Mouse (Mus musculus) ES-Bruce4 (cell line): ENCODE results near the gene Ilkap. TPM values are rescaled to one million over a fixed set of nuclear protein-coding genes. Genes with fewer than 3 reads are reported as not detected.

Experiments used
- H3K27ac ChIP-seq: 2 replicates; pipeline ENCODE4 v1.5.1; 2012; ENCODE audit warnings: low read length, inconsistent platforms; ENCODE audit not compliant: insufficient read depth
- H3K27me3 ChIP-seq: 2 replicates; pipeline ENCODE4 v1.6.1; 2012; ENCODE audit warnings: mild to moderate bottlenecking, low read length, inconsistent platforms; ENCODE audit not compliant: control insufficient read depth, poor library complexity, insufficient read depth, severe bottlenecking
- H3K36me3 ChIP-seq: 2 replicates; pipeline ENCODE4 v1.6.1; 2012; ENCODE audit warnings: inconsistent platforms, mild to moderate bottlenecking, low read length, moderate library complexity; ENCODE audit not compliant: control insufficient read depth, poor library complexity, insufficient read depth, severe bottlenecking
- H3K4me1 ChIP-seq: one replicate; pipeline ENCODE4 v1.8.1; 2011; ENCODE audit warnings: low read length; ENCODE audit not compliant: control insufficient read depth, insufficient read depth
- H3K4me3 ChIP-seq: 2 replicates; pipeline ENCODE4 v1.5.1; 2011; ENCODE audit warnings: low read depth, mild to moderate bottlenecking, low read length
- H3K9ac ChIP-seq: 2 replicates; pipeline ENCODE4 v1.6.1; 2012; ENCODE audit warnings: low read depth, mild to moderate bottlenecking, inconsistent platforms; ENCODE audit not compliant: poor library complexity, severe bottlenecking
- H3K9me3 ChIP-seq: replicated peaks from 2 replicates; pipeline ENCODE4 v1.6.1; 2012; ENCODE audit warnings: mild to moderate bottlenecking, low read length, inconsistent platforms; ENCODE audit not compliant: control insufficient read depth, poor library complexity, insufficient read depth, severe bottlenecking
- CTCF ChIP-seq: IDR thresholded peaks from one replicate; pipeline ENCODE4 v1.8.1; 2011; ENCODE audit warnings: low read depth, low read length
- EP300 ChIP-seq: IDR thresholded peaks from 2 replicates; pipeline ENCODE4 v1.6.1; 2011; ENCODE audit warnings: low read depth, low read length; ENCODE audit not compliant: insufficient read depth
- POLR2A ChIP-seq: IDR thresholded peaks from one replicate; pipeline ENCODE4 v1.8.1; 2011; ENCODE audit warnings: low read length; ENCODE audit not compliant: insufficient read depth
- polyA plus RNA-seq: library from polyadenylated mRNA; stranded (reverse); fragments of >200 nt; gene quantifications from 2 replicates; pipeline ENCODE4 v1.2.4, GENCODE M21; 2011; ENCODE audit warnings: low read depth; ENCODE audit not compliant: missing spikeins, insufficient read depth, insufficient read length

The Ilkap gene
- polyA plus RNA-seq, 1 experiment: 72.1 TPM

DNA sequence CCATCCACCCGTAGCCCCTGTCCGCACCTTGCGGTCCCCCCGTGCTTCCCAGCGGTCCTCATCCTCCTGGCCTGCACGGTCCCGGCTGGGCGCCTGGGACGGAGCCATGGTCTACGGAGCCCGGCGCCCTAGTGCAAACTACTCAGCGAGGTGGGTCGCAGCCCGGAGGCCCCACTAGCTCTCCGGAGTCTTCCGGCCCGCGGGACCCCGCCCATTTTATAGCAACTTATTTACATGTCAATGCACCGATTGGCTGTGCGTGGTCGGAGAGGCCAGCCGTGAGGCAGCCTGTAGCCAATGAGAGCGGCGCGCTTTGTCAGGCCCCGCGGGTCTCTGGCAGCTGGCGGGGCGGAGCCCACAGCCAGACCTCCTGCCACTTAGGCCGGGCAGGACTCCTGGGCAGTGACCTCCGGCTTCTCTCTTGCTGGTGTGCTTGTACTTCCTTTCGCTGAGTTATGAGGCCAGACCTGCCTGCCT lies 14.5 kb upstream of the Ilkap start:
- peak overlapping the region; percentile 54 for H3K27ac ChIP-seq
- H3K9ac ChIP-seq: peak overlapping the region; percentile 67

GRCm38 (mm10) chr1:91412286-91413029 lies 13.8 kb upstream of the Ilkap start:
- H3K27ac ChIP-seq: no peak overlapping the region
- H3K27me3 ChIP-seq: no peaks in the 10 kb centered on the region
- H3K4me1 ChIP-seq: no peaks in the 10 kb centered on the region
- TF ChIP-seq POLR2A (no peak), EP300 (no peak), CTCF (no peak)
- H3K9me3 ChIP-seq: no peaks in the 10 kb centered on the region
- H3K36me3 ChIP-seq: no peaks in the 10 kb centered on the region
- H3K4me3 ChIP-seq: peak overlapping the region; percentile 75
- peak overlapping the region; percentile 67 for H3K9ac ChIP-seq

More for the DNA sequence above, 14.5 kb upstream of the Ilkap start:
- Histone ChIP-seq H3K27me3 (no peaks in the 10 kb centered on the region), H3K36me3 (no peaks in the 10 kb centered on the region), H3K4me3 (peak overlapping the region; percentile 80), H3K4me1 (no peaks in the 10 kb centered on the region), H3K9me3 (no peaks in the 10 kb centered on the region)
- TF ChIP-seq POLR2A: peak; percentile 51
- no peak for TF ChIP-seq CTCF
- peak; percentile 76 for TF ChIP-seq EP300

DNA sequence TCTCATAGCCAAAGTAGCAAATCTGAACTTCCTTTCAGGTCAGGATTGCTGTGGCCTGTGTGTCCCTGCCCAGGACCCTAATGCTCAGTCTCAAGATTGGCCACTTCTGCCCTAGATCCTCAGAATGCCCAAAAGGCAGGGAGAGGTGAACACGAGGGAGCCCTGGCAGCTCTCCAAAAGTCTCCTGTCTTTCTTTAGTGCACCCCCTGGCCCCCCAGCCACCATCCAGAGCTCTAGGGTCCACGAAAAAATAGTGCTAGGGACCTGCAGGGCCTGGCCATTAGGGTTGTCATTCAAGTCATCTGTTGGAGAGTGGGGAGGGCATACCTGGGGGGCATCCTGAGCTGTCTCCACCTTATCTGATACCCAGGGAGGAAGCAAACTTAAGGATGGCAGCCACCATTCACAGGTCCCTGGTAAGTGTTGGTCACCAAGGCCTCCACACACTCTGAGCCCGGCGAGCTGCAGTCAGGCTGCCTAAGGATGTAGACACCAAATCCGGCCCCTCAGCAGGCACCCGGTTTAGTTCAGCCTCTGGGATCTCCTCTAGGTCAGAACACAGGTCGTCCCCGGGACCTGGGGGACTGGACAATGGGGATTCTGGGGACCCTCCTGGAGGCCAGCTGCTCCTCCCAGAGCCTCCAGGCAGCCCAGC lies 13.1 kb upstream of the Ilkap start:
- Histone ChIP-seq H3K27me3 (no peaks in the 10 kb centered on the region), H3K4me1 (no peaks in the 10 kb centered on the region), H3K4me3 (peak overlapping the region; percentile 75; the same call in 1 of the 2 replicates), H3K27ac (no peak overlapping the region), H3K9ac (no peak overlapping the region), H3K36me3 (no peaks in the 10 kb centered on the region), H3K9me3 (no peaks in the 10 kb centered on the region)
- TF ChIP-seq EP300: no peak

GRCm38 (mm10) chr1:91407819-91408218 lies 9.2 kb upstream of the Ilkap start:
- TF ChIP-seq POLR2A (no peak), EP300 (no peak), CTCF (no peak)
- H3K9me3 ChIP-seq: no peaks in the 10 kb centered on the region

DNA sequence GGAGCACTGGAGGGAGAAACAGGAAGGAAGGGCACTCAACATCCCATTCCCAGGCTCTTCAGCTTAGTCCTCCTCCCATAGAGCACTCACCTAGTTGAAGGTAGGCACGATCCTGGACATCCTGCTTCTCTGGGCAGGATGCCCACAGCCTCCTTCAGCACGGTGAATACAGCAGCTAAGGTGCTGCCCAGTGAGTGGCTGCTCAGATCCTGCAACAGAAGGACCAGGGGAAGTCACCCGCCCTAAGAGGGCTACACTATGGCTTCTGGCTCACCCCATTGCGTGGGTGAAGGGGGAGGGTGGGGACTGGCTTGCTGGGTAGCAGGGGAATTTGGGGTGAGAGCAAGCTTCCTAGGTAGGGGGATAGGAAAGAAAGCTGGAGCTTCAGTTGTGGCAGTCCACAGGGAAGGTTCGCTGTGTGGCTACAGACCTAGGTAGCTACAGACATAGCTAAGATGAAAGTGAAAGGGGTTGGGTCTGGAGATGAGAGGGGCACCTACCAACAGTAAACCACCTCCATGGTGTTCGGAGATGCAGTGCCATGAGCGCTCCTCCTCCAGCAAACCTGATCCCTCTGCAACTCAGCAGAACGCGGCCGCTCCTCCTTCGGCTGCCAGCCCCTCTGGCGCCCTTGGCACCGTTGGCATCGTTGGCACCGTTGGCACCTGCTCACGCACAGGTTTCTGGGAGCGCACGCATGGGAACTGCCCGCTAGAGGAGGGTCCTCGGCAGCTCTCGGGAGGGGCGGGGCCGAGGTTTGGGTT lies 7.0 kb upstream of the Ilkap start:
- Histone ChIP-seq H3K36me3 (no peaks in the 10 kb centered on the region), H3K9ac (no peak overlapping the region), H3K4me3 (no peak overlapping the region; the same call in 1 of the 2 replicates), H3K4me1 (no peaks in the 10 kb centered on the region), H3K27me3 (no peaks in the 10 kb centered on the region), H3K9me3 (no peaks in the 10 kb centered on the region), H3K27ac (no peak overlapping the region)
- TF ChIP-seq EP300 (no peak), POLR2A (no peak), CTCF (no peak)

More at GRCm38 (mm10) chr1:91407819-91408218, 9.2 kb upstream of the Ilkap start:
- no peaks in the 10 kb centered on the region for H3K27me3 ChIP-seq
- no peak overlapping the region for H3K4me3 ChIP-seq
- no peak overlapping the region for H3K9ac ChIP-seq
- H3K36me3 ChIP-seq: no peaks in the 10 kb centered on the region
- H3K27ac ChIP-seq: no peak overlapping the region
- H3K4me1 ChIP-seq: no peaks in the 10 kb centered on the region
